Mouse (Mus musculus): ENCODE measurements around the gene Scn4b. TPM values are rescaled to one million over a fixed set of nuclear protein-coding genes. Genes with fewer than 3 reads are reported as not detected.

Gene Scn4b
- polyA plus RNA-seq, 1 experiment from 2014 or later, result not detected

- H3K36me3 ChIP-seq (ENCODE audit: inconsistent target), result no peaks in the 10 kb centered on the region
- H3K79me2 ChIP-seq (ENCODE audit: inconsistent target), result no peaks in the 10 kb centered on the region
- 89% methylated on average over 8 of the region's 8 CpGs for WGBS (ENCODE audit: missing documents)
- no peak overlapping the region for H3K4me3 ChIP-seq (ENCODE audit: inconsistent target)
- no peak overlapping the region for H3K27ac ChIP-seq
Observed at GRCm38 (mm10) chr9:45119316-45119953, 18.8 kb upstream of the Scn4b start.

- H3K36me3 ChIP-seq (ENCODE audit: inconsistent target), result no peaks in the 10 kb centered on the region
- no peak overlapping the region for H3K4me3 ChIP-seq (ENCODE audit: inconsistent target)
- H3K79me2 ChIP-seq (ENCODE audit: inconsistent target), result no peaks in the 10 kb centered on the region
- H3K27ac ChIP-seq, result no peak overlapping the region
- 88% methylated on average over 14 of the region's 14 CpGs for WGBS (ENCODE audit: missing documents)
Observed at GRCm38 (mm10) chr9:45119954-45120530, 18.2 kb upstream of the Scn4b start.

GRCm38 (mm10) chr9:45120567-45120966 lies 17.6 kb upstream of the Scn4b start:
- Histone ChIP-seq H3K36me3 (ENCODE audit: inconsistent target) (no peaks in the 10 kb centered on the region), H3K27ac (no peak overlapping the region), H3K79me2 (ENCODE audit: inconsistent target) (no peaks in the 10 kb centered on the region), H3K4me3 (ENCODE audit: inconsistent target) (no peak overlapping the region)
- WGBS (ENCODE audit: missing documents), result 84% methylated on average over 6 of the region's 6 CpGs

- Histone ChIP-seq H3K36me3 (ENCODE audit: inconsistent target) (no peaks in the 10 kb centered on the region), H3K79me2 (ENCODE audit: inconsistent target) (no peaks in the 10 kb centered on the region), H3K27ac (no peak overlapping the region), H3K4me3 (ENCODE audit: inconsistent target) (no peak overlapping the region)
- WGBS (ENCODE audit: missing documents), result 73% methylated on average over 6 of the region's 6 CpGs
Observed at GRCm38 (mm10) chr9:45121001-45121400, 17.2 kb upstream of the Scn4b start.

GRCm38 (mm10) chr9:45121769-45122168 lies 16.4 kb upstream of the Scn4b start:
- no peaks in the 10 kb centered on the region for H3K36me3 ChIP-seq (ENCODE audit: inconsistent target)
- H3K4me3 ChIP-seq (ENCODE audit: inconsistent target), result no peak overlapping the region
- H3K79me2 ChIP-seq (ENCODE audit: inconsistent target), result no peaks in the 10 kb centered on the region
- no peak overlapping the region for H3K27ac ChIP-seq
- 2% methylated on average over 10 of the region's 10 CpGs for WGBS (ENCODE audit: missing documents)

GRCm38 (mm10) chr9:45122209-45122761 lies 15.9 kb upstream of the Scn4b start:
- H3K36me3 ChIP-seq (ENCODE audit: inconsistent target), result no peaks in the 10 kb centered on the region
- no peak overlapping the region for H3K27ac ChIP-seq
- H3K4me3 ChIP-seq (ENCODE audit: inconsistent target), result no peak overlapping the region
- 13% methylated on average over 9 of the region's 9 CpGs for WGBS (ENCODE audit: missing documents)
- no peaks in the 10 kb centered on the region for H3K79me2 ChIP-seq (ENCODE audit: inconsistent target)

- H3K27ac ChIP-seq, result no peak overlapping the region
- WGBS (ENCODE audit: missing documents), result 82% methylated on average over 14 of the region's 14 CpGs
- H3K4me3 ChIP-seq (ENCODE audit: inconsistent target), result no peak overlapping the region
- H3K79me2 ChIP-seq (ENCODE audit: inconsistent target), result no peaks in the 10 kb centered on the region
- no peaks in the 10 kb centered on the region for H3K36me3 ChIP-seq (ENCODE audit: inconsistent target)
Observed at GRCm38 (mm10) chr9:45125211-45125610, 13.0 kb upstream of the Scn4b start.

GRCm38 (mm10) chr9:45126941-45127340 lies 11.3 kb upstream of the Scn4b start:
- H3K36me3 ChIP-seq (ENCODE audit: inconsistent target), result no peaks in the 10 kb centered on the region
- no peak overlapping the region for H3K4me3 ChIP-seq (ENCODE audit: inconsistent target)
- H3K79me2 ChIP-seq (ENCODE audit: inconsistent target), result no peaks in the 10 kb centered on the region
- 23% methylated on average over 6 of the region's 7 CpGs for WGBS (ENCODE audit: missing documents)
- H3K27ac ChIP-seq, result no peak overlapping the region

- WGBS (ENCODE audit: missing documents), result 97% methylated on average over 3 of the region's 3 CpGs
- H3K36me3 ChIP-seq (ENCODE audit: inconsistent target), result no peaks in the 10 kb centered on the region
- H3K4me3 ChIP-seq (ENCODE audit: inconsistent target), result no peak overlapping the region
- H3K79me2 ChIP-seq (ENCODE audit: inconsistent target), result no peaks in the 10 kb centered on the region
- H3K27ac ChIP-seq, result no peak overlapping the region
Observed at GRCm38 (mm10) chr9:45130119-45130518, 8.1 kb upstream of the Scn4b start.

- H3K27ac ChIP-seq, result no peak overlapping the region
- H3K36me3 ChIP-seq (ENCODE audit: inconsistent target), result no peaks in the 10 kb centered on the region
- no peaks in the 10 kb centered on the region for H3K79me2 ChIP-seq (ENCODE audit: inconsistent target)
- 45% methylated on average over 5 of the region's 5 CpGs for WGBS (ENCODE audit: missing documents)
- no peak overlapping the region for H3K4me3 ChIP-seq (ENCODE audit: inconsistent target)
Observed at GRCm38 (mm10) chr9:45133484-45134310, 4.5 kb upstream of the Scn4b start.

- Histone ChIP-seq H3K79me2 (ENCODE audit: inconsistent target) (no peaks in the 10 kb centered on the region), H3K36me3 (ENCODE audit: inconsistent target) (no peaks in the 10 kb centered on the region), H3K4me3 (ENCODE audit: inconsistent target) (no peak overlapping the region), H3K27ac (no peak overlapping the region)
- 75% methylated on average over 5 of the region's 7 CpGs for WGBS (ENCODE audit: missing documents)
Observed at GRCm38 (mm10) chr9:45136442-45137169, 1.6 kb upstream of the Scn4b start.

- Histone ChIP-seq H3K27ac (no peak overlapping the region), H3K4me3 (ENCODE audit: inconsistent target) (no peak overlapping the region), H3K79me2 (ENCODE audit: inconsistent target) (no peaks in the 10 kb centered on the region), H3K36me3 (ENCODE audit: inconsistent target) (no peaks in the 10 kb centered on the region)
- 21% methylated on average over 7 of the region's 7 CpGs for WGBS (ENCODE audit: missing documents)
Observed at GRCm38 (mm10) chr9:45139082-45139481, 887 bp downstream of the Scn4b start.

GRCm38 (mm10) chr9:45140945-45141344 lies 2.8 kb downstream of the Scn4b start:
- Histone ChIP-seq H3K36me3 (ENCODE audit: inconsistent target) (no peaks in the 10 kb centered on the region), H3K27ac (no peak overlapping the region), H3K4me3 (ENCODE audit: inconsistent target) (no peak overlapping the region), H3K79me2 (ENCODE audit: inconsistent target) (no peaks in the 10 kb centered on the region)
- WGBS (ENCODE audit: missing documents), result 90% methylated on average over 7 of the region's 7 CpGs

- H3K27ac ChIP-seq, result no peak overlapping the region
- H3K4me3 ChIP-seq (ENCODE audit: inconsistent target), result no peak overlapping the region
- H3K79me2 ChIP-seq (ENCODE audit: inconsistent target), result no peaks in the 10 kb centered on the region
- 70% methylated on average over 3 of the region's 3 CpGs for WGBS (ENCODE audit: missing documents)
- H3K36me3 ChIP-seq (ENCODE audit: inconsistent target), result no peaks in the 10 kb centered on the region
Observed at GRCm38 (mm10) chr9:45142686-45143085, 4.5 kb downstream of the Scn4b start.
